Mouse (Mus musculus) olfactory bulb, adult 2 months (tissue): ENCODE results near the gene Lrsam1. TPM values are rescaled to one million over a fixed set of nuclear protein-coding genes. Genes with fewer than 3 reads are reported as not detected.
A peak's percentile ranks its signal among the peaks of the same experiment; 100 is the strongest.
"Not testable (repeated sequence)": the region's sequence is repeated elsewhere in the genome, so short reads cannot be mapped to it uniquely, and the experiment has no call there.

Experiments
- H3K27ac ChIP-seq: fragments of 200-500 bp; 2 replicates; pipeline ENCODE4 v1.5.1; 2012; ENCODE audit warnings: low read depth, low read length; ENCODE audit not compliant: insufficient read depth
- H3K4me1 ChIP-seq: fragments of 200-500 bp; 2 replicates; pipeline ENCODE4 v1.6.1; 2012; ENCODE audit warnings: low read length; ENCODE audit not compliant: control insufficient read depth, insufficient read depth
- H3K4me3 ChIP-seq: fragments of 200-500 bp; 2 replicates; pipeline ENCODE4 v1.5.1; 2012; ENCODE audit warnings: mild to moderate bottlenecking, low read depth, low read length, moderate library complexity; ENCODE audit not compliant: insufficient read depth
- CTCF ChIP-seq: fragments of 200-500 bp; IDR thresholded peaks from 2 replicates; pipeline ENCODE4 v1.5.1; 2012; ENCODE audit warnings: low read depth, mild to moderate bottlenecking, low read length, moderate library complexity; ENCODE audit not compliant: insufficient read depth
- POLR2A ChIP-seq: fragments of 200-500 bp; IDR thresholded peaks from 2 replicates; pipeline ENCODE4 v1.6.1; 2012; ENCODE audit warnings: mild to moderate bottlenecking, low read depth, low read length, moderate library complexity; ENCODE audit not compliant: insufficient read depth
- WGBS: fragments of 180-500 bp; shearing (Covaris S2); methylation state at CpG from one replicate; pipeline ENCODE4 v1.1.7; 2018; 5-methylcytosine and 5-hydroxymethylcytosine counted together
- polyA plus RNA-seq: library from polyadenylated mRNA; stranded (reverse); fragments of >200 nt; gene quantifications from 2 replicates; pipeline ENCODE4 v1.2.4, GENCODE M21; 2012; ENCODE audit warnings: low replicate concordance; ENCODE audit not compliant: missing spikeins, insufficient read depth, insufficient read length

Gene Lrsam1
- polyA plus RNA-seq = not detected in 2 replicates

DNA sequence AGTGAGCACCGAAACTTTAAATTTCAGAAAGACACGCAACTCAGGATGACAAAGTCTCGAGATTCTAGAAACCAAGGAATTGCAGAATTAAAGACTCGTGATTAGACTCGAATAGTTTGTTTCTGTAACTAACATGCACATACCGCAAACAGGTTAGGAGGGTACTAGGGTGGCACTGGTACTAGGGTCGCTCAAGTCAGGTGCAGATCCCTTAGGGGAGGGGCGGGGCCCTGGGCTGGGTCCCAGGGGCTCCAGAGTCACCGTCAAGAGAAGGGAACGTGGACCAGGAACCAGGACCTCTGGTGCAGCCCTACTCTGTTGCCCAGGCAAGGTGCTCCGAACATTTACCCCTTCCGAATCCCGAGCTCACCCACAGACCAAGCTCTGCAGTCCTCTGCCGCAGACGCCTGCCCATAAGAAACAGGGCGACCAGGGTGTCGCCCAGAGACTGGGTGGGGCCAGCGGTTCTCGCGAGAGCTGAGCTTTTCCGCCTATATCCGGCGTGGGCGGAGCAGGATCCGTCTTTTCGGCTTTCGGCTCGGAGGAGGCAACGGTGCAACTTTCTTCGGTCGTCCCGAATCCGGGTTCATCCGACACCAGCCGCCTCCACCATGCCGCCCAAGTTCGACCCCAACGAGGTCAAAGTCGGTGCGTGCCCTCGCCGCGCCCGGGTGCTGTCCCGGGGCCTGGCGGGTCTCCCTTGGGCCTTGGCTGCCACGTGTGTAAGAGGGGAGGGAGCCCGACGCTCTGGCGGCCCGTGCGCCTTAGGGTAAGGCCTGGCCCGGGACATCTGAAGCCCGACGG, at the start of gene Lrsam1, which contains the start of gene Rpl12:
Gene Lrsam1, minus strand, starts transcription at position 423 of the 804 bp plus-strand sequence.
Gene Rpl12, plus strand, starts transcription at position 368 of the 804 bp plus-strand sequence.
- TF ChIP-seq CTCF (no peak), POLR2A (peak; percentile 83; the same call in 1 of the 2 replicates)
- WGBS = 2% methylated on average over 55 of the region's 55 CpGs
- H3K4me1 ChIP-seq = peaks cover 21% of the 10 kb centered on the region
- peak within 1 kb of the TSS; percentile 69 for H3K4me3 ChIP-seq
- H3K27ac ChIP-seq = peak within 1 kb of the TSS; percentile 50

DNA sequence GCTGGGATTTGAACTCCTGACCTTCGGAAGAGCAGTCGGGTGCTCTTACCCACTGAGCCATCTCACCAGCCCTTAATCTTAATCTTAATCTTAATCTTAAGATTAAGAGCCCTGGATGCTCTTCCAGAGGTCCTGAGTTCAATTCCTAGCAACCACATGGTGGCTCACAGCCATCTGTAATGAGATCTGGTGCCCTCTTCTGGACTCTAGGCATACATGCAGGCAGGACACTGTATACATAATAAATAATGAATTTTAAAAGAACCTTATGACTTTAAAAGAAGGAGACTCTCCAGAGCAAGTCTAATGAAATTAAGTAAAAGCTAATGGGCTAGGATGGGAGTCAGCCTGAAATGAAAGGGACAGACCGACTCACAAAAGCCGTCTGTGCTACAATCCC, 47.6 kb upstream of the Lrsam1 start:
- 87% methylated on average over 4 of the region's 4 CpGs for WGBS
- not testable (repeated sequence) for H3K27ac ChIP-seq, H3K4me1 ChIP-seq, H3K4me3 ChIP-seq

DNA sequence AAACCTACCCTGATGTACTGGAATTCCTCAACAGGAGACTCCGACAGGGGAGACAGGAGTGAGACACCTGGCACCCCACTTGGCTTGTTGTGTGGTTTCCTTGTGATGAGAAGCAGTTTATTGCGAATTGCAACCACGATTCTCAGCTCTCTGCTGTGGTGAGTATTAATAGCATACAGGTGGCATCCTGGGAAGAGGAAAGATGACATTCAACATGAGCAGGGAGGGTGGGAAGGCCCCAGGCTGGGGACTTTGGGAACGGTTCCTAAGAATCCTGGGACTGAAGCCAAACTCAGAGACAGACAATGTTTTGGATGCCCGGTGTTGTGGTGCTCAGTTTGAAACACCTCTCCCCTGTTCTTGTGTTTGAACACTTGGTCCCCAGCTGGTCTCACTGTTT, 43.6 kb upstream of the Lrsam1 start:
- TF ChIP-seq POLR2A = no peak
- no peak for TF ChIP-seq CTCF
- WGBS = 52% methylated on average over 5 of the region's 5 CpGs
- no peak overlapping the region for H3K4me3 ChIP-seq
- H3K27ac ChIP-seq = no peak overlapping the region
- H3K4me1 ChIP-seq = peaks cover 4% of the 10 kb centered on the region; the same call in 1 of the 2 replicates

DNA sequence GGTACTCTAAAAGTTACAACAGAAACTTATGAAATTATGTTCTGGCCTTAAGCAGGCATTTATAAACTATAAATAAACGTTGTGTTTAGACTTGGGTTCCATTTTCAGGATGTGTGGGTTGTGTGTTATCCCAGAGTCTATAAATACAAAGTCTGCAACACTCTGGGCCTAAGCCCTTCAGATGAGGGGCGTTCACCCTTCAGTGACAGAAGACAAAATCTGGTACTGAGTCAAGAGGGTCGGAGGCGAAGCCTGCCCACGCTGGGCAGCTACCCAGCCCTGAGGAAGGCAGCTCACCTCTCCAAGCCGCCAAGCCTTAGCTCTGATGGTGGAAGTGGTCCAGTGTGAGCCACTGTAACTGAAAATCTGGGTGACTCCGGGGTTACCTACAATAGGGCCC, 40.7 kb upstream of the Lrsam1 start:
- WGBS = 67% methylated on average over 7 of the region's 7 CpGs
- Histone ChIP-seq H3K4me3 (no peak overlapping the region), H3K27ac (no peak overlapping the region), H3K4me1 (peaks cover 4% of the 10 kb centered on the region; the same call in 1 of the 2 replicates)
- TF ChIP-seq CTCF (no peak), POLR2A (no peak)

DNA sequence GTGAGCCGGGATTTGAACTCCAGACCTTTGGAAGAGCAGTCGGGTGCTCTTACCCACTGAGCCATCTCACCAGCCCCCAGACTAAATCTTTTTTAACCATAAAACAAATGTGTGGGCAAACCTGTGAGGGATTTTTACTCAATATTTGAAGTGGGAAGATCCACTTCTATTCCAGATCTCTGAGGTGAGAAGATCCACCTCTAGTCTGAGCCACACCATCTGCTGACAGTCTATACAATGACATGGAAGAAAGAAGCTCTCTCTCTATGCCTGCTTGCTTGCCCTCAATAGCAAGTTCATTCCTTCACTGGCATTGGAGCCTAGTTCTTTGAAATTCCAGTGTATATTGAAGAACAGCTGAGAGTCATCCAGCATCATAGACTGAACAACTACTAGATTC, 38.3 kb upstream of the Lrsam1 start:
- TF ChIP-seq CTCF (no peak), POLR2A (no peak)
- WGBS = 94% methylated on average over 2 of the region's 2 CpGs
- H3K27ac ChIP-seq = no peak overlapping the region
- peaks cover 4% of the 10 kb centered on the region; the same call in 1 of the 2 replicates for H3K4me1 ChIP-seq
- no peak overlapping the region for H3K4me3 ChIP-seq

DNA sequence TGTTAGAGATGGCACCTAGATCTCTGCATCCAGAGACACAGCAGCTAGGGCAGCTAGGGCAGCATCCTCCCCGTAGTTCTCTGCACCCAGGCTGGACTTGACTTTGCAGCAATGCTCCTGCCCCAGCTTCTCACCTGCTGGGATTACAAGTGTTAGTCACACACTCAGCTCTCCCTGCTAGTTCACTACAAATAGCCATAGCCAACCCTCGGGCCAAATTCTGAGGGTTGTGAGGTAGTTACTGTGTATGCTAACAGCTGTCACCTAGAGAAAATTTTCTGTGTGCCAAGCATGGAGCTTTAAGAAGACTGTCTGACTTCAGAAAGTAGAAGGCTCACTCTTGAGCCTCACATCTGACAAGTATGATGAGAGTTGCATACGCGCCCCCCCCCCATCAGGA, 36.4 kb upstream of the Lrsam1 start:
- 87% methylated on average over 4 of the region's 4 CpGs for WGBS
- Histone ChIP-seq H3K27ac (no peak overlapping the region), H3K4me3 (no peak overlapping the region), H3K4me1 (peaks cover 4% of the 10 kb centered on the region; the same call in 1 of the 2 replicates)
- no peak for TF ChIP-seq CTCF
- TF ChIP-seq POLR2A = no peak

DNA sequence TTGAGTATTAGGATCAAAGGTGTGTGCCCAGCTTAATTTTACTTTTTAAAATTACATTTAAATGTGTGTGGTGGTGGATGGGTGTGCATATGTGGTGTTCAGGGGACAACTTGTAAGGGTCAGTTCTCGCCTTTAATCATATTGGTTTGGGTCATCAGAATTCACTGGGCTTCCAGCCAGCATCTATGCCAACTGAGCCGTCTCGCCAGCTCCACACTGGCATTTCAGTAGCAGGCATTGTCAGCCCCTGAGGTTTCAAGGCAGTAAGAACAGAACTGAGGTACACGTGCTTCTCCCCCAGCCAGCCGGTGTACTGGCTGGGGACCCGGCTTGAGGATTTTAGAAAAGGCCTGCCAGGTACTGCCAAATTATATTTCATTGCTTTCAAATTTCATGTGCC, 35.7 kb upstream of the Lrsam1 start:
- H3K27ac ChIP-seq = no peak overlapping the region
- H3K4me1 ChIP-seq = no peaks in the 10 kb centered on the region
- H3K4me3 ChIP-seq = no peak overlapping the region
- whole genome bisulfite sequencing = 42% methylated on average over 6 of the region's 6 CpGs
- TF ChIP-seq CTCF (no peak), POLR2A (no peak)

DNA sequence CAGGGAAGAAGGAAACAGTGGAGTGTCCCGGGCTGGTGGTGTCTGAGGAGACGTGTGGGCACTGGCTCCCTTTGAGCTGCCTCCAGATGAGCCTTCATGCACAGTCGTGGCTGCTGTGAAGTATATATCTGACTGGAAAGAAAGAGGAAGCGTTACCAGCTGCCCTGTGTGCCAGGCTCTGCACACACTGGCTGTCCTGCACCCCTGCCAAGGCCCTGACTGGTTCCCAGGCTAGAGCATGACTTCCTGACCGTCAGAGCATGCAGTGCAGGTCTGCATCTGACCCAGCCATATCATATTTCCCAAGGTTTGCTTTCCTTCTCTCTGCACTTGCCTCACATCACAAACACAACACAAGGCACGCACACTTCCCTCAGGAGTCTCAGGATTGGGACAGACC, 30.7 kb upstream of the Lrsam1 start:
- 81% methylated on average over 6 of the region's 6 CpGs for WGBS
- Histone ChIP-seq H3K4me1 (no peaks in the 10 kb centered on the region), H3K27ac (no peak overlapping the region), H3K4me3 (no peak overlapping the region)
- TF ChIP-seq POLR2A (no peak), CTCF (no peak)

DNA sequence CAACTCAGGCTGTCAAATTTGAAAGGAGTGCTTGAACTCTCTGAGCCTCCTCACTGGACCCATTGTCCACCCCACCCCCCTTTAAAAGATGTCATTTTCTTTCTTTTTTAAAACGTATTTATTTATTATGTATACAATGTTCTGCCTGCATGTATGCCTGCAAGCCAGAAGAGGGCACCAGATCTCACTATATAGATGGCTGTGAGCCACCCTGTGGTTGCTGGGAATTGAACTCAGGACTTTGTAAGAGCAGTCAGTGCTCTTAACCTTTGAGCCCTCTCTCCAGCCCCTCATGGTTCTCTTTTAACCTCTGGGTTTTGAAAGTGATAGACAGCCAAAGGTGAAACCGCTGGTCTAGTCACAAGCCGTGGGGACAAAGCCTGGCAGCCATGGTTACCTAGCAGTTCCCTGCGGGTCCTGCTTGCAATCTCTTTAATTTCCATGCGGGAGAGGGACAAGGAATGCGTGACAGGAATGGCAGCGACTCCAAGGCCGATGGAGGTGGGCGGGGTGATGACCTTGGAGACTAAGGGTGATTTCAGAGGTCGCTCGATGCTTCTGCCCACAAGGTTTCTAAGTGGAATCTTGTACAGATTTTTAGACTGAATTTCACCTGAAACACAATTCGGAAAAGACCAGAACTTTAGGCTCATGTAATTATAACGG, 28.9 kb upstream of the Lrsam1 start:
- no peaks in the 10 kb centered on the region for H3K4me1 ChIP-seq
- WGBS = 68% methylated on average over 13 of the region's 13 CpGs
- H3K27ac ChIP-seq = no peak overlapping the region
- TF ChIP-seq POLR2A (no peak), CTCF (no peak)
- H3K4me3 ChIP-seq = no peak overlapping the region
